Mouse (Mus musculus) frontal cortex, postnatal 14 days (tissue): ENCODE measurements around the gene Xirp1.
"Not testable (repeated sequence)": the region's sequence is repeated elsewhere in the genome, so short reads cannot be mapped to it uniquely, and the experiment has no call there.

Experiments
- DNase-seq, 2 experiments: peaks; one replicate each; pipeline ENCODE4 v3.0.0; 2022; ENCODE audit warnings: low spot score in 2 of 2

Xirp1 gene

GRCm38 (mm10) chr9:120020285-120020890 is 3.0 kb downstream of the Xirp1 start:
- DNase-seq, result peak in 1 of 2 experiments; percentile 74

DNA sequence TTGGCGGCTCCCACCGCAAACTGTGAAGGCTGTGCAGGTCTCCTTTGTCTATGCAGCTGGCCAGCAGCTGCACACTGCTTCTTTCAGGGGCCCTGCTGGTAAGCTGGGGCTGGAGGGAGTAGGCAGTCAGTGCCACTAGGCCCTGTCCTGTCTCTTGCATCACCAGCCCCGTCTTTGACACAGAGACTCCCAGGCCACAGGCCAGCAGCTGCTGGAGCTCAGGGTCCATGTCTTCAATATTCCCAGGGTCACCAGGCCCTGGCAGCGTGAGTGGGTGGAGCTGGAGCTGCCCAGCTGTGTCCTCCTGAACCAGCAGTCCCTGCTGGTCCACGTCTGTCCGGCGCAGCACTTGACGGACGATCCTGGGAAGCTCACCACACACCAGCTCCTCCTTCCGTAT is 6.4 kb downstream of the Xirp1 start:
- DNase-seq, result no peak

DNA sequence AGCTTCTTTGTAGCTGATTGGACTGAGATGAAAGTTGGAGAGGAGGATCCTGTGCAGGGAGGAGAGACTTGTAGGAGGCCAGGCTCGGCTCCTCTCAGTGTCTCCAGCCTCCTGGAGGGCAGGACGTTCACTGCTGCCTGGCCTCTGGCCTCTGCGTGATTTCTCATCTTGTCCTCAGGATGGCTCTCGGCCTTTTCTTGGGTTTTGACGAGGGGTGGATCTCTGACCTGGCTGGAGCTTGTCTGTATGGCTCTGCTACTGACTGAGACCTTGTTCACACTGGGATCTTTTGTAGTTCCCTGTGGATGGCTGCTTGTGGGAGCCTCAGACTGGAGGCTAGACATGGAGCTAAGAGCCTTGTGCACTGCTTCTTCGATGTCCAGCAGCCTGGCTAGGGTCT is 8.6 kb downstream of the Xirp1 start:
- no peak for DNase-seq

DNA sequence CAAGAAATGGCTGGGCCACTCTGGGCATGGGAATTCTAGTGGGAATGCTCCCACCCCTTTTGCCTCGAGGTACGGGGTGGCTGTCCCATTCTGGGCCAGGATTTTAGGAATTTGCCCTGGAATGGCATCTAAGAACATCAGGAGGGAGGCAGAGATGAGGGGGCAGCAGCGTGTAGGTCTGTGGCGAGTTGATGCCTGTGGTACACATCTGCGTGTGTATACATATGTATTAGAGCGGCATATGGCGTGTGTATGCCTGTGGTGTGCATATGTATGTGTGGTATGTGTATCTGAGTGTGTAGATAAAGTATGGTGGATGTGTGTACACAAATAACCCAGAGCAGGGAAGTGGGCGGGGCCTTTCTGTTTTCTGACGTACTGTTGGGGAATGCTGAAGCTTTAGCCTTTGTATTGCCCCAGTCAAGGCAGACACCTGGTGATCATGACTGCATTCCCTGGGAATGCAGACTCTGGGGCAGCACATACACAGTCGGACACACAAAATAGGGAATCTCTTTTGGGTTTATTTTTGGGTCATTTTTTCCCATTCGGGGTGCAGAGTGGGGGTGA is 10.1 kb downstream of the Xirp1 start:
- no peak for DNase-seq

- no peak for DNase-seq
Observed at GRCm38 (mm10) chr9:120012781-120013180, 10.6 kb downstream of the Xirp1 start.

- not testable (repeated sequence) for DNase-seq
Observed at GRCm38 (mm10) chr9:120012161-120012560, 11.2 kb downstream of the Xirp1 start.

GRCm38 (mm10) chr9:120011533-120011932 is 11.9 kb downstream of the Xirp1 start:
- peak; percentile 54 for DNase-seq

GRCm38 (mm10) chr9:120010781-120011511 is 12.5 kb downstream of the Xirp1 start:
- peak; percentile 93 to 96 for DNase-seq

DNA sequence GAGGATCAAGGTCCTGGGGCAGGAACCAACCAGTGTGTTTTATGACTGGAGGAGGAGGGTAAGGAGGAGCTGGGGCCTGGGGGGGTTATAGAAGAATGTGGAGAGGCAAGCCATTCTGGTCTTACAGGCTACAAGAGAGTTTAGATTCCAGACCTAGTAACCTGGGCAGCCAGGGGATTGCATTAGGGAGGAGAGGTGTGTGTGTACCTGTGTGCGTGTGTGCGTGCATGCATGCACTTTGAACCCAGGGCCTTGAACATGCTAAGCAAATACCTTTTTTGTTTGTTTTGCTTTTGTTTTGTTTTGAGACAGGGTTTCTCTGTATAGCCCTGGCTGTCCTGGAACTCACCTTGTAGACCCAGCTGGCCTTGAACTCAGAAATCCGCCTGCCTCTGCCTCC is 13.5 kb downstream of the Xirp1 start:
- DNase-seq, result no peak

DNA sequence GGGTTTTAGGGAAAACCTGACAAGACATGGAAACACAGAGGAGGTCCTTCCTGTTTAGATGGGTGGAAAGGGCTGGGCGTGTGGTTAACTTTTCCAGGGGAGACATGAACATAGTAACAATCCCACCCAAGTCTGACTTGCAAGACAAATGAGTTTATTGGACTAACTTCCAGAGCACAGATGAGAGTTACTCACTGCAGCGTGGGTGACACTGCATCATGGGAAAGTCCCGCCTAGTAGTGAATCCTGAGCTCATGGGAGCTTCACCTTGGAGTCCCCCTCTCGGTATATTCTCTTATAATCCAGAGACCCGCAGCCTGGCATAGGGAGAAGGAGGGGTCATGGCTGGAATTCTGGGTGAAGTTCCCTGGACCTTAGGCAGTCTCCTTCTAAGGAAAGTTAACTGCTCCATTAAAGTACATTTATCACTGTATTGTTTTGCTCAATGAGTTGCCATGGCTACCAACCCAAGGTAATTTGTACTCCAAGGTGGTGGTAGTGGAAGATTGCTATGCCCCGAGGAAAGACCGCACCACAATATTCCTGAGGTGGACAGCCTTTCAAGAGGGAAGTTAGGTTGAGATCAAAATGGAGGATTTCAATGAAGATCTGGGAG is 14.1 kb downstream of the Xirp1 start:
- DNase-seq, result no peak

GRCm38 (mm10) chr9:120007833-120008232 is 15.6 kb downstream of the Xirp1 start:
- no peak for DNase-seq

GRCm38 (mm10) chr9:120005936-120006335 is 17.5 kb downstream of the Xirp1 start:
- DNase-seq, result no peak

GRCm38 (mm10) chr9:120002893-120003292 is 20.5 kb downstream of the Xirp1 start:
- DNase-seq, result no peak

GRCm38 (mm10) chr9:120001945-120002725 is 21.3 kb downstream of the Xirp1 start:
- DNase-seq, result peak in 1 of 2 experiments; percentile 48

- no peak for DNase-seq
Observed at GRCm38 (mm10) chr9:120000761-120001160, 22.6 kb downstream of the Xirp1 start.

DNA sequence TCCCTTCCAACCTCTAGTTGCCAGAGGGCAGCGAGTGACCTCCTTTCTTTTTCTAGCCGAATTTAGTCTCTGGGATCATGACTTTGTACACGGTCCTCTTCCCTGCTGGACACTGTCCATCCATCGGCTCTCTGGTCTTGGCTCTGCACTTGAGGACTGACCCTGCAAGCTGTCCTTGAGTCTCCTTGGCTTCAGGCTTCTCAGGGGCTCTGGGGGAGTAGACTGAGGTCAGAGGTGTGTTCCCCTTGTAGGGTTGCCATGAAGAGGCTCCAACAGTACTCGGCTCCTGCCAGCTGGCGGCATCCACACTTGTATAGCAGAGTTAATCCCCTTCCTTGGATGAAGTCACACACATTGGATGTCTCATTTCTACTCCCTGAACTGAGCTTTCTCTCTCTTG is 23.8 kb downstream of the Xirp1 start:
- DNase-seq, result no peak

DNA sequence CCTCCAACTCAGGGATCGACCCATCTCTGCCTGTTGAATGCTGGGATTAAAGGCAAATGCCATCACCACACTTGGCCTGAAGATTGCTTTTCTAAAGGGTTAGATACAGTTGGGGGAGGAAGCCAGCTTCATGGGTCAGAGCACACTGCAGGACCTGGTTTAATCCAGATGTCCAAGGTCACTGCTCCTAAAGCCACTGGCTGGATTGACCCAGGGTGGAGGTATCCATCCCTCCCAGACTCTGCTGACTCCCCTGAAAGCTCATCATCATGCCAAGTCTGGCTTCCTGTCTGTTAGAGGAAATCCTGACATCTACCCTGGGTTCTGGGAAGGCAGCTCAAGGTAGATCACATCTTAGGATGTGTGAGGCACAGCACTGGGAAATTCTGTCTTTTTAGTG is 24.6 kb downstream of the Xirp1 start:
- no peak for DNase-seq

DNA sequence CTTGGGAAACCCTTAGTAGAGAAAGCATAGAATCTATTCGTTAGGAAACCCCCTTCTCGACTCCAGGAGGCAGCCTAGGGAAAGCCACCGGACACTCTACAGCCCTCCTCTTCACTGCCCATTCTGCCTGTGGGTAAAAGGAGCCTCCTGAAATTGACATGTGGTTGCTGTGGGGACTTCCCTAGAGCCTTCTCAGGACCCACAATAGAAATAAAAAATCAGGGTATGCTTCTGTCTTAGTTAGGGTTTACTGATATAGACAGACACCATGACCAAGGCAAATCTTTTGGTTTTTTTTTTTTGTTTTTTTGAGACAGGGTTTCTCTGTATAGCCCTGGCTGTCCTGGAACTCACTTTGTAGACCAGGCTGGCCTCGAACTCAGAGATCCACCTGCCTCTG is 27.3 kb downstream of the Xirp1 start:
- DNase-seq, result no peak

DNA sequence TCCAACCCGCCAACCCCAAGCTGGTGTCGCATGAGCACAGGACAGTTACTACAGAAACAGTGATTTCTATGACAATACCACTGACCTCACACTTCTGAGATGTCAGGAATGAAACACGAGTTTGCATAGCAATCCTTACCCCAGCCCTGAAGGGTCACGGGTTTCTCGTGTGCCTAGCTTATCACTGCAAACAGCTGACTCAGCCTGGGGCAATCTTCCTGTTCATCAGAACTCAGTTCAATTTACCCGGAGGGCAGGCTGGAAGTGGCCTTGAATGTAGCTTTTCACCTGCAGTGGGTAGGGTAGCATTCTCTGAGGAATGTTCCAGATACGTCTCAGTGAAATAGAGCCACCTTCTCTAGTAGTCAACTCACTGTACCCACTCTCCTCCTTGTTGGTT is 29.2 kb downstream of the Xirp1 start:
- DNase-seq, result no peak

- no peak for DNase-seq
Observed at GRCm38 (mm10) chr9:119993092-119993844, 30.1 kb downstream of the Xirp1 start.

- DNase-seq, result no peak
Observed at GRCm38 (mm10) chr9:119991310-119991709, 32.1 kb downstream of the Xirp1 start.
